Mouse (Mus musculus): ENCODE results near the gene Fgfr2.

DNA sequence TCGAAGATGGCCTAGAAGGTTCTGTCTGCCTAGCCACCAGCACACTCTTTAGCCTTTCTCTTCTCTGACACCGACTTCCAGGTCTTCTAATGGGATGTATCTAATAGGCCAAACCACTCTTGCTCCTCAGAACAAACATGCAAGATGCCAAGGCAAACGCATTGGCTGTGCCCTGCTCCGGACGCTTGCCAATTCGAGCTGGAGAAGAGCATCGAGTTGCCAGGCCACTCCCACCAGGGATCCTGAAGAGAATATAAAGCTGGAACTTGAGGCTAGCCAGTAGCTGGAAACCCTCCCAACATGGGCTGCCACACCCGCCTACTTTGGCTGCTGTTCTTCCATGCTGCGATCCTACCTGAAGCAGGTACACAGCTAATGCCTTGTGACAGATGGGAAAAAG lies 1949.0 kb downstream of the Fgfr2 start, which contains the start of gene 5430419D17Rik:
- TF ChIP-seq CTCF (conservative IDR thresholded peaks at IDR 0.05; ENCODE audit: low read length) = no peak
- TF ChIP-seq POU5F1 (IDR thresholded peaks at IDR 0.05; ENCODE audit: borderline replicate concordance, low read length) = no peak

Data from E14TG2a.4 (cell line).